ENCODE assay signal across 15 mouse cellular contexts in the genomic region with DNA sequence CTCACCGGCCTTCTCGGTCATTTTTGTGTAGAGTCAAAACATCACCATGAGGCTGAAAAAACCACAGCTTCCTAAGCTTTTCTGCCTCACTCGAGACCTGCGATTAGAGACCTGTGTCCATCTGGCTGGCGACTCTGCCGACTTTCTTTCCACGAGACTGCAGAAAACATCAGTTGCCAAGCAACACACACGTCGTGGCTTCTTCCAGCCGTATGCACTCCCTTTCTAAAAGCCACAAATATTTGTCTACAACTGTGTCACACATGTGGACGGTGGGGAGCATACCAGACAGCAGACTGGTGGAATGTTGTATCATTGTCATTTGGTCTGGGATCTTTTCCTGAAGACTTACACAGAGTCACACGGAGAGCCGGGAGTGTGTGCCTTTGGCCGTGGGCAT.
A peak's percentile ranks its signal among the peaks of the same experiment; 100 is the strongest.
DNase-seq lines count a peak whose midpoint lies in the region; ATAC-seq and TF ChIP-seq lines count a peak whose summit lies in the region.
"Had no signal": no experiment of that assay in that cellular context is flagged by ENCODE, and none has a peak within 500 bp of the region (broad histone marks: within the 10 kb centered on the region; RNA-seq: fewer than 3 reads in every experiment).

No protein-coding gene starts in this region.

- WGBS in limb, embryonic 14.5 days, result 45% methylated on average over 14 of the region's 14 CpGs
- 71% methylated on average over 14 of the region's 14 CpGs for WGBS in kidney, embryonic 14.5 days

- no peak overlapping the region for H3K27ac ChIP-seq in limb, embryonic 14.5 days (replicated peaks; ENCODE audit: low read depth, low read length)
- no peak overlapping the region for H3K27ac ChIP-seq in kidney, embryonic 14.5 days (ENCODE audit: low read depth, low read length)
- H3K27ac ChIP-seq: heart, embryonic 13.5 days; lung, embryonic 15.5 days had no signal

- DNase-seq in heart, adult 11 months, result peak; percentile 75
- no peak for DNase-seq in heart, adult 8-10 months (ENCODE audit: low spot score)
- peak; percentile 30 for DNase-seq in 3134 (ENCODE audit: extremely low read depth, insufficient read length, low spot score)
- peak; percentile 48 for DNase-seq in brain, embryonic 14.5 days (ENCODE audit: low read depth)
- DNase-seq in limb, embryonic 14.5 days (ENCODE audit: low spot score), result peak; percentile 20
- DNase-seq in layer of hippocampus, postnatal 10 days (ENCODE audit: low spot score in 2 of 2), result no peak
- DNase-seq in natural killer cell, adult 2 months (ENCODE audit: low spot score in 2 of 2), result no peak
- DNase-seq: adrenal gland, adult 8-10 months; cerebellum, adult 2 months; heart, postnatal 4 days; kidney, adult 2 months; thymus, adult 2 months had no signal

- H3K9ac ChIP-seq in limb, embryonic 14.5 days (ENCODE audit: low read depth, low read length, severe bottlenecking), result no peak overlapping the region
- no peak overlapping the region for H3K9ac ChIP-seq in kidney, embryonic 14.5 days (ENCODE audit: low read depth, low read length)
- H3K9ac ChIP-seq: heart, embryonic 13.5 days; lung, embryonic 15.5 days had no signal

- TF ChIP-seq POLR2A in brain, embryonic 14.5 days (IDR thresholded peaks at IDR 0.05; ENCODE audit: borderline replicate concordance, extremely low read depth, insufficient read depth, insufficient read length, poor library complexity, severe bottlenecking), result no peak
- TF ChIP-seq POLR2A in limb, embryonic 14.5 days (IDR thresholded peaks at IDR 0.05; ENCODE audit: borderline replicate concordance, extremely low read depth, insufficient read depth, insufficient read length), result no peak

- no peaks in the 10 kb centered on the region for H3K4me1 ChIP-seq in limb, embryonic 14.5 days (ENCODE audit: control insufficient read depth, insufficient read depth, low read length)
- no peaks in the 10 kb centered on the region for H3K4me1 ChIP-seq in kidney, embryonic 14.5 days (ENCODE audit: control insufficient read depth, insufficient read depth, low read length)
- H3K4me1 ChIP-seq: lung, embryonic 15.5 days had no signal

- no peak for TF ChIP-seq CTCF in brain, embryonic 14.5 days (IDR thresholded peaks at IDR 0.05; ENCODE audit: borderline replicate concordance, extremely low read depth, insufficient read depth, insufficient read length)

- H3K27me3 ChIP-seq in limb, embryonic 14.5 days (ENCODE audit: control insufficient read depth, insufficient read depth, low read length), result no peaks in the 10 kb centered on the region
- no peaks in the 10 kb centered on the region for H3K27me3 ChIP-seq in kidney, embryonic 14.5 days (ENCODE audit: control insufficient read depth, insufficient read depth, low read length)
- H3K27me3 ChIP-seq: lung, embryonic 15.5 days had no signal

- no peaks in the 10 kb centered on the region for H3K9me3 ChIP-seq in limb, embryonic 14.5 days (ENCODE audit: control insufficient read depth, low read length)
- no peaks in the 10 kb centered on the region for H3K9me3 ChIP-seq in kidney, embryonic 14.5 days (ENCODE audit: control insufficient read depth, low read length)
- H3K9me3 ChIP-seq: heart, embryonic 13.5 days; lung, embryonic 15.5 days had no signal

- H3K4me3 ChIP-seq in limb, embryonic 14.5 days (replicated peaks; ENCODE audit: low read length), result no peak overlapping the region
- H3K4me3 ChIP-seq in kidney, embryonic 14.5 days (ENCODE audit: low read length), result no peak overlapping the region
- H3K4me3 ChIP-seq: heart, embryonic 13.5 days; lung, embryonic 15.5 days had no signal

- H3K4me2 ChIP-seq in limb, embryonic 14.5 days (replicated peaks; ENCODE audit: low read depth, low read length, severe bottlenecking), result no peak overlapping the region
- no peak overlapping the region for H3K4me2 ChIP-seq in kidney, embryonic 14.5 days (replicated peaks; ENCODE audit: low read depth, low read length)
- H3K4me2 ChIP-seq: heart, embryonic 13.5 days; lung, embryonic 15.5 days had no signal

- H3K36me3 ChIP-seq in limb, embryonic 14.5 days (ENCODE audit: control insufficient read depth, insufficient read depth, low read length), result peaks cover 20% of the 10 kb centered on the region
- H3K36me3 ChIP-seq in kidney, embryonic 14.5 days (ENCODE audit: control insufficient read depth, insufficient read depth, low read length), result peaks cover 9% of the 10 kb centered on the region; the same call in 1 of the 2 replicates
- H3K36me3 ChIP-seq: lung, embryonic 15.5 days had no signal

- ATAC-seq in limb, embryonic 14.5 days (ENCODE audit: low FRiP score, low read depth), result no peak
- no peak for ATAC-seq in kidney, embryonic 14.5 days (ENCODE audit: low FRiP score, low TSS enrichment)

Comparison
In these comparisons a context has a peak if more than half of its experiments do, and no peak if none do; other contexts are left out.
1. DNase-seq: peak in heart, adult 11 months (single experiment), 3134 (single experiment), brain, embryonic 14.5 days (single experiment) and limb, embryonic 14.5 days (single experiment); none in heart, adult 8-10 months (single experiment), layer of hippocampus, postnatal 10 days (0 of 2) and natural killer cell, adult 2 months (0 of 2).